Mouse (Mus musculus): ENCODE measurements at regions not wholly inside any gene's neighbourhood (a gene's known extent, or its start where the extent isn't known, plus 50 kb on each side); places are given as distances from the start of the nearest gene placed in this dataset.

DNA sequence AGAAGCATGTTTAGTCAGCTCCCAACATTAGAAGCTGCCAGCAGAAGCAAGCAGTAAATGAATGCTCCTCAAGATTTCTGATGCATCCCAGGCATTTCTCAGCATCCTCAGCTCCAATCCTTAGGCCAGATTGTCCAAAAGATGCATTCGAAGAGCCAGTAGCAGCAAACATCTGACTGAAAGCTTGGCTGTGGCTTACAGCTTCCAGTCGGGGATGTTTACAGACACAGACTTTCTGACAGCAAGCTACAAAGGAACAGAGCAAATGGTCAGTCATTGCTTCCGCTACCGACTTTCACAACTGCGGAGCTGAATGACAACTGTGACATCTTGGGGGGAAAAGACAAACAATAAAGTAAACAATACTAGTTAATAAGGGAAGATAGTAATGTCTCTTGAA, 1840.3 kb upstream of the Lrrc6 start:
- DNase-seq (ENCODE audit: low spot score) (no peak), ATAC-seq (ENCODE audit: insufficient number of reproducible peaks, low FRiP score, low TSS enrichment, low read depth) (no peak)
- H3K4me3 ChIP-seq (ENCODE audit: low read depth, low read length): no peak overlapping the region
- H3K9me3 ChIP-seq (ENCODE audit: control insufficient read depth, low read length): no peaks in the 10 kb centered on the region
- H3K27ac ChIP-seq (replicated peaks; ENCODE audit: low read depth, low read length): no peak overlapping the region
- no peaks in the 10 kb centered on the region for H3K4me1 ChIP-seq (ENCODE audit: control insufficient read depth, insufficient read depth, low read length)
- H3K9ac ChIP-seq (ENCODE audit: low read length): no peak overlapping the region
- H3K4me2 ChIP-seq (ENCODE audit: low read depth, severe bottlenecking): no peak overlapping the region
- H3K27me3 ChIP-seq (ENCODE audit: control insufficient read depth, insufficient read depth, low read length): no peaks in the 10 kb centered on the region
- WGBS: 49% methylated on average over 5 of the region's 5 CpGs
- H3K36me3 ChIP-seq (ENCODE audit: control insufficient read depth, insufficient read depth, low read length): no peaks in the 10 kb centered on the region

GRCm38 (mm10) chr15:68337264-68337663, 1836.6 kb upstream of the Lrrc6 start:
- Histone ChIP-seq H3K4me2 (ENCODE audit: low read depth, severe bottlenecking) (no peak overlapping the region), H3K36me3 (ENCODE audit: control insufficient read depth, insufficient read depth, low read length) (no peaks in the 10 kb centered on the region), H3K27ac (replicated peaks; ENCODE audit: low read depth, low read length) (no peak overlapping the region), H3K9me3 (ENCODE audit: control insufficient read depth, low read length) (no peaks in the 10 kb centered on the region), H3K27me3 (ENCODE audit: control insufficient read depth, insufficient read depth, low read length) (no peaks in the 10 kb centered on the region), H3K4me3 (ENCODE audit: low read depth, low read length) (no peak overlapping the region), H3K4me1 (ENCODE audit: control insufficient read depth, insufficient read depth, low read length) (no peaks in the 10 kb centered on the region), H3K9ac (ENCODE audit: low read length) (no peak overlapping the region)
- DNase-seq (ENCODE audit: low spot score) (no peak), ATAC-seq (ENCODE audit: insufficient number of reproducible peaks, low FRiP score, low TSS enrichment, low read depth) (no peak)
- 97% methylated on average over 2 of the region's 2 CpGs for WGBS

GRCm38 (mm10) chr15:68335837-68336236, 1835.1 kb upstream of the Lrrc6 start:
- Histone ChIP-seq H3K4me3 (ENCODE audit: low read depth, low read length) (no peak overlapping the region), H3K27me3 (ENCODE audit: control insufficient read depth, insufficient read depth, low read length) (no peaks in the 10 kb centered on the region), H3K9me3 (ENCODE audit: control insufficient read depth, low read length) (no peaks in the 10 kb centered on the region), H3K36me3 (ENCODE audit: control insufficient read depth, insufficient read depth, low read length) (no peaks in the 10 kb centered on the region), H3K4me2 (ENCODE audit: low read depth, severe bottlenecking) (no peak overlapping the region), H3K9ac (ENCODE audit: low read length) (no peak overlapping the region), H3K27ac (replicated peaks; ENCODE audit: low read depth, low read length) (no peak overlapping the region), H3K4me1 (ENCODE audit: control insufficient read depth, insufficient read depth, low read length) (no peaks in the 10 kb centered on the region)
- no peak for DNase-seq (ENCODE audit: low spot score)
- ATAC-seq (ENCODE audit: insufficient number of reproducible peaks, low FRiP score, low TSS enrichment, low read depth): no peak

DNA sequence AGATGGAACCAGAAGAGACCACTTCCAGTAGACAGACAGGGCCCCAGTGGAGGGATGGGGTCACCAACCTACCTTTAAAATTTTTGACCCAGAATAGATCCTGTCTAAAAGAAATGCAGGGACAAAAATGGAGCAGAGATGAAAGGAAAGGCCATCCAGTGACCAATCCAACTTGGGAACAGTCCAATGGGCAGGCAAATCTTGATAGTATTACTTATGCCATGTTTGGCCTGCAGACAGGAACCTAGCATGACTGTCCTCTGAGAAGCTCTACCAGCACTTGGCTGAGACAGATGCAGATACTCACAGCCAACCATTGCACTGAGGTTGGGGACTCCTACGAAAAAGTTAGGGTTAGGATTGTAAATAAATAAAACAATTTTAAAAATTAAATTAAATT, 1815.4 kb upstream of the Lrrc6 start:
- ATAC-seq (ENCODE audit: insufficient number of reproducible peaks, low FRiP score, low TSS enrichment, low read depth) (no peak), DNase-seq (ENCODE audit: low spot score) (no peak)
- Histone ChIP-seq H3K4me3 (ENCODE audit: low read depth, low read length) (no peak overlapping the region), H3K36me3 (ENCODE audit: control insufficient read depth, insufficient read depth, low read length) (no peaks in the 10 kb centered on the region), H3K4me2 (ENCODE audit: low read depth, severe bottlenecking) (no peak overlapping the region), H3K9me3 (ENCODE audit: control insufficient read depth, low read length) (no peaks in the 10 kb centered on the region), H3K27ac (replicated peaks; ENCODE audit: low read depth, low read length) (no peak overlapping the region), H3K9ac (ENCODE audit: low read length) (no peak overlapping the region), H3K4me1 (ENCODE audit: control insufficient read depth, insufficient read depth, low read length) (no peaks in the 10 kb centered on the region), H3K27me3 (ENCODE audit: control insufficient read depth, insufficient read depth, low read length) (no peaks in the 10 kb centered on the region)
- 92% methylated on average over 1 of the region's 1 CpGs for WGBS

MicroRNA genes in the stretch of these regions (microRNA counts, 519-probe panel; counts per million panel counts)
- 4,808 counts per million, percentile 79 among the panel's probes with 10 or more counts for microRNA mmu-miR-30b
- microRNA mmu-miR-30d: 3,407 counts per million, percentile 44 among the panel's probes with 10 or more counts

Small RNAs in the stretch of these regions (microRNA-seq; reads per million reads assigned to microRNA genes)
- gene Mir30b (119 reads per million, percentile 51 among the genes with 10 or more reads in this experiment), gene Mir30d (2,988 reads per million, percentile 85 among the genes with 10 or more reads in this experiment)

All from limb, embryonic 11.5 days (tissue).